Mouse (Mus musculus) myocyte (in vitro differentiated cells): ENCODE results near the gene Coq10b.

Experiments used
- E2F4 ChIP-seq: IDR thresholded peaks from one replicate; pipeline ENCODE4 v1.6.1; 2011; ENCODE audit warnings: mild to moderate bottlenecking, control low read depth, moderate library complexity; ENCODE audit not compliant: insufficient read depth
- MAX ChIP-seq: IDR thresholded peaks from one replicate; pipeline ENCODE4 v1.6.1; 2011; ENCODE audit warnings: low read depth, mild to moderate bottlenecking, control low read depth
- POLR2A ChIP-seq: IDR thresholded peaks from one replicate; pipeline ENCODE4 v1.6.1; 2011; ENCODE audit warnings: low read depth, mild to moderate bottlenecking, control low read depth, moderate library complexity; ENCODE audit not compliant: insufficient read length
- USF1 ChIP-seq: IDR thresholded peaks from one replicate; pipeline ENCODE4 v1.6.1; 2011; ENCODE audit warnings: low read depth, mild to moderate bottlenecking, control low read depth, moderate library complexity

DNA sequence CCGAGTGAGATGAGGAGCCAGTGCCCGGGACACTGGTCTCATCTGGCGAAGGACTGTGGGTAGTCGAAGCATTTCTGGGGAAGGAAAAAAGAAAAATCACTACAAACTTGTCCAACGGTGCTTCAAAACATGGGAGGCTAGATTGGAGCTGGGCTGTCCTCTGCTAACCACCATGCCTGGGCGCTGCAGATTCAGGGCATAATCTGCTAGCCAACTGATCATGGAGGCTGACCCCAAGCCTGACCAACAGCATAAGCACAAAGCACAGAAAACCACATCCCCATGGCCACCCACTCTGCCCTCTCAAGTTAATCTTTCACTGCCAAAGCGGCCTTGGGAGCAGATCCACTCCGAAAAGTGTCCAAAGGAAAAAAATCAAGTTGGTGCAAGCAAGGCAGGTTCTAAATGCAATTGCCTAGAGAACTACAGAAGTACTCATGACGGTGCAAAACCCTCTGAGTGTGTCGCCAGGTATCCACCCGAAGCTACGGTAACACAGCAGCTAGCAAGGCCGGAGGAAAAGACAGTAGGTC lies 34.4 kb downstream of the Coq10b start:
- no peak for TF ChIP-seq E2F4
- TF ChIP-seq POLR2A = no peak
- no peak for TF ChIP-seq MAX
- no peak for TF ChIP-seq USF1
